Comparison of ENCODE assay signal across 8 mouse cellular contexts in the genomic region with DNA sequence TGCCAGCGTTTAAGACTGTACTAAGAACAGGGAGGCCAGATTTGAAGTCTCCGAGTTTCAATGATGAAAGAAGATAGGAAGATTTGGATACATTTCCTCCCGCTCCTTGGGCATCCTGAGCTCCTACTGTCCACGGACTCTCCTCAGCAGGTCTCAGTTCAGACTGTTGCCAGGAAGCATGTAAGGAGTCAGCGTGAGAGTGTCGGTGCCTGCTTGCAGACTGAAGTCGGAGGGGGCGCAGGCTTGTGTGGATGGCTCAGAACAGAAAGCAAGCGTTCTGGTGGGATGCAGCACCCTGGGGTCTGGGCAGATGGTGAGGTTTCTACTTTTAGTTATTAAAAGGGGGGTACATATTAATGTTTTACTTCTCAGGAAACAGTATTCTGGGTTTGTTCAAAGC. TPM values are rescaled to one million over a fixed set of nuclear protein-coding genes. Genes with fewer than 3 reads are reported as not detected.
DNase-seq lines count a peak whose midpoint lies in the region; ATAC-seq and TF ChIP-seq lines count a peak whose summit lies in the region.

No protein-coding gene starts in this region.

- no peaks in the 10 kb centered on the region for H3K9me3 ChIP-seq in embryonic facial prominence, embryonic 12.5 days
- H3K9me3 ChIP-seq in embryonic facial prominence, embryonic 10.5 days, result no peaks in the 10 kb centered on the region
- H3K9me3 ChIP-seq in liver, embryonic 11.5 days (ENCODE audit: control insufficient read depth, low read length), result no peaks in the 10 kb centered on the region

- no peak for TF ChIP-seq POLR2A in embryonic fibroblast, embryonic 13.5 days (IDR thresholded peaks at IDR 0.05; ENCODE audit: low read depth, low read length)

- H3K4me2 ChIP-seq in embryonic facial prominence, embryonic 12.5 days (replicated peaks), result 0 out of 2 replicates have a peak overlapping the region, but pooled peaks have one; percentile 9
- peak overlapping the region; percentile 30 for H3K4me2 ChIP-seq in liver, embryonic 11.5 days

- no peaks in the 10 kb centered on the region for H3K4me1 ChIP-seq in embryonic facial prominence, embryonic 12.5 days
- H3K4me1 ChIP-seq in embryonic facial prominence, embryonic 10.5 days, result 0 out of 2 replicates have a peak, but pooled peaks cover 3% of the 10 kb centered on the region
- no peaks in the 10 kb centered on the region for H3K4me1 ChIP-seq in liver, embryonic 11.5 days (replicated peaks; ENCODE audit: control insufficient read depth, insufficient read depth, low read length)
- H3K4me1 ChIP-seq in embryonic fibroblast, embryonic 13.5 days (ENCODE audit: control insufficient read depth, insufficient read depth, low read length), result no peaks in the 10 kb centered on the region

- no peak overlapping the region for H3K27ac ChIP-seq in embryonic facial prominence, embryonic 12.5 days
- no peak overlapping the region for H3K27ac ChIP-seq in embryonic facial prominence, embryonic 10.5 days (replicated peaks)
- H3K27ac ChIP-seq in liver, embryonic 11.5 days (ENCODE audit: low read depth, low read length), result no peak overlapping the region
- no peak overlapping the region for H3K27ac ChIP-seq in embryonic fibroblast, embryonic 13.5 days (ENCODE audit: insufficient read depth, low read length)

- ATAC-seq in embryonic facial prominence, embryonic 12.5 days (ENCODE audit: insufficient number of reproducible peaks, insufficient read depth, low FRiP score, low TSS enrichment), result no peak
- no peak for ATAC-seq in liver, embryonic 11.5 days (replicated peaks; ENCODE audit: low FRiP score)
- peak; percentile 52; the same call in 1 of the 2 replicates for ATAC-seq in megakaryocyte progenitor cell, adult 5-6 weeks (replicated peaks; ENCODE audit: poor library complexity)

- H3K27me3 ChIP-seq in embryonic facial prominence, embryonic 12.5 days, result peaks cover 6% of the 10 kb centered on the region
- peaks cover 25% of the 10 kb centered on the region for H3K27me3 ChIP-seq in embryonic facial prominence, embryonic 10.5 days (replicated peaks; ENCODE audit: low read depth, poor library complexity, severe bottlenecking)
- H3K27me3 ChIP-seq in liver, embryonic 11.5 days (replicated peaks; ENCODE audit: control insufficient read depth, insufficient read depth, low read length), result no peaks in the 10 kb centered on the region

- DNase-seq in embryonic facial prominence, embryonic 10.5 days (ENCODE audit: low spot score), result no peak
- DNase-seq in liver, embryonic 11.5 days (ENCODE audit: low spot score), result no peak
- no peak for DNase-seq in liver
- DNase-seq in frontal cortex, adult 2 months (ENCODE audit: extremely low spot score in 1 of 2, low spot score in 1 of 2), result no peak
- no peak for DNase-seq in testis, postnatal 10 days (ENCODE audit: low spot score)

- WGBS in embryonic facial prominence, embryonic 12.5 days, result 46% methylated on average over 9 of the region's 9 CpGs
- WGBS in embryonic facial prominence, embryonic 10.5 days, result 59% methylated on average over 9 of the region's 9 CpGs
- 46% methylated on average over 9 of the region's 9 CpGs for WGBS in liver, embryonic 11.5 days

- no peak overlapping the region for H3K9ac ChIP-seq in embryonic facial prominence, embryonic 12.5 days
- no peak overlapping the region for H3K9ac ChIP-seq in liver, embryonic 11.5 days (ENCODE audit: low read depth, low read length)

- no peaks in the 10 kb centered on the region for H3K36me3 ChIP-seq in embryonic facial prominence, embryonic 12.5 days
- H3K36me3 ChIP-seq in embryonic facial prominence, embryonic 10.5 days (replicated peaks), result no peaks in the 10 kb centered on the region
- no peaks in the 10 kb centered on the region for H3K36me3 ChIP-seq in liver, embryonic 11.5 days (ENCODE audit: control insufficient read depth, insufficient read depth, low read length)

- no peak for TF ChIP-seq CTCF in embryonic fibroblast, embryonic 13.5 days (IDR thresholded peaks at IDR 0.05; ENCODE audit: borderline replicate concordance, insufficient read depth, low read length)

- no peak overlapping the region for H3K4me3 ChIP-seq in embryonic facial prominence, embryonic 12.5 days
- no peak overlapping the region for H3K4me3 ChIP-seq in embryonic facial prominence, embryonic 10.5 days
- H3K4me3 ChIP-seq in liver, embryonic 11.5 days (ENCODE audit: low read depth, low read length), result peak overlapping the region; percentile 6; the same call in 1 of the 2 replicates
- peak overlapping the region; percentile 7; the same call in 1 of the 2 replicates for H3K4me3 ChIP-seq in embryonic fibroblast, embryonic 13.5 days (ENCODE audit: insufficient read depth, low read length)

RNA-seq across cellular contexts. Expression of a gene that starts 24.6 kb away (rescaled TPM):
- polyA plus RNA-seq in embryonic facial prominence, embryonic 12.5 days (2016; fragmentation: Nextera tagmentation; extraction: Ambion mirVana), result 0.09 and 0.65 TPM in 2 replicates
- 0.24 and 0.36 TPM in 2 replicates for polyA plus RNA-seq in embryonic facial prominence, embryonic 10.5 days (2016; fragmentation: Nextera tagmentation; extraction: Ambion mirVana)
- polyA plus RNA-seq in liver, embryonic 11.5 days (2014; fragmentation: Nextera tagmentation; extraction: Ambion mirVana), result not detected in 2 replicates
- not detected in 2 replicates for polyA plus RNA-seq in embryonic fibroblast, embryonic 13.5 days (2011; ENCODE audit: insufficient read length, low read depth, missing spikeins)
- not detected in 2 replicates for total RNA-seq in megakaryocyte progenitor cell, adult 5-6 weeks (2015)
- total RNA-seq in megakaryocyte progenitor cell, adult 5-6 weeks (2017), result not detected in 2 replicates
- 28.9 and 29.1 TPM in 2 replicates for polyA plus RNA-seq in frontal cortex, adult 2 months (2012; rRNA removed)

RNA-seq across cellular contexts. Expression of a gene that starts 52.6 kb away (rescaled TPM):
- polyA plus RNA-seq in embryonic facial prominence, embryonic 12.5 days (2016; fragmentation: Nextera tagmentation; extraction: Ambion mirVana), result 62.3 and 68.6 TPM in 2 replicates
- polyA plus RNA-seq in embryonic facial prominence, embryonic 10.5 days (2016; fragmentation: Nextera tagmentation; extraction: Ambion mirVana), result 41.6 and 43.1 TPM in 2 replicates
- polyA plus RNA-seq in liver, embryonic 11.5 days (2014; fragmentation: Nextera tagmentation; extraction: Ambion mirVana), result 39.5 and 42.9 TPM in 2 replicates
- polyA plus RNA-seq in embryonic fibroblast, embryonic 13.5 days (2011; ENCODE audit: insufficient read length, low read depth, missing spikeins), result 85.1 and 111 TPM in 2 replicates
- 24.0 and 40.8 TPM in 2 replicates for total RNA-seq in megakaryocyte progenitor cell, adult 5-6 weeks (2015)
- 68.4 and 88.5 TPM in 2 replicates for total RNA-seq in megakaryocyte progenitor cell, adult 5-6 weeks (2017)
- 70.4 and 71.5 TPM in 2 replicates for polyA plus RNA-seq in frontal cortex, adult 2 months (2012; rRNA removed)

Comparison
In these comparisons a context has a peak if more than half of its experiments do, and no peak if none do; other contexts are left out.
1. H3K4me3 ChIP-seq: peak in liver, embryonic 11.5 days (single experiment) and embryonic fibroblast, embryonic 13.5 days (single experiment); none in embryonic facial prominence, embryonic 12.5 days (single experiment) and embryonic facial prominence, embryonic 10.5 days (single experiment).
2. RNA of a gene that starts 24.6 kb away (polyA plus RNA-seq): 28.9 to 29.1 TPM in frontal cortex, adult 2 months; 0.24 to 0.36 TPM in embryonic facial prominence, embryonic 10.5 days, 0.09 to 0.65 TPM in embryonic facial prominence, embryonic 12.5 days, not detected in embryonic fibroblast, embryonic 13.5 days and not detected in liver, embryonic 11.5 days; every median in the first group is over 10 times any median in the second.